Mouse (Mus musculus) MEL (cell line): ENCODE data around the gene Prps1. TPM values are rescaled to one million over a fixed set of nuclear protein-coding genes. Genes with fewer than 3 reads are reported as not detected.

ENCODE experiments used
- DNase-seq: peaks from one replicate; pipeline ENCODE4 v3.0.0; 2011; ENCODE audit warnings: low read depth, low spot score
- H3K27ac ChIP-seq: 2 replicates; pipeline ENCODE4 v1.5.1; 2012; ENCODE audit warnings: low read depth, mild to moderate bottlenecking, control low read depth, low read length, moderate library complexity; ENCODE audit not compliant: control insufficient read depth
- H3K27me3 ChIP-seq, 2 experiments: fragments of 150-350 bp in 1 of 2; sonication (generic) in 1 of 2; 2 replicates each; pipeline ENCODE4 v1.6.1; 2012; ENCODE audit warnings: low read length in 2 of 2, mild to moderate bottlenecking in 2 of 2, improper control_type of control experiment in 1 of 2, moderate library complexity in 1 of 2; ENCODE audit not compliant: insufficient read depth in 2 of 2, control insufficient read depth in 1 of 2
- H3K36me3 ChIP-seq, 2 experiments: 2 replicates each; pipeline ENCODE4 v1.6.1; 2012 to 2014; ENCODE audit warnings: low read length in 2 of 2, improper control_type of control experiment in 1 of 2, inconsistent platforms in 1 of 2, mild to moderate bottlenecking in 1 of 2; ENCODE audit not compliant: insufficient read depth in 2 of 2, control insufficient read depth in 1 of 2
- H3K4me1 ChIP-seq, 2 experiments: fragments of 150-350 bp in 1 of 2; sonication (generic) in 1 of 2; 2 replicates each; pipeline ENCODE4 v1.6.1; 2012; ENCODE audit warnings: low read length in 2 of 2, improper control_type of control experiment in 1 of 2, mild to moderate bottlenecking in 1 of 2; ENCODE audit not compliant: insufficient read depth in 2 of 2, control insufficient read depth in 1 of 2
- H3K4me3 ChIP-seq, 2 experiments: fragments of 150-350 bp in 1 of 2; sonication (generic) in 1 of 2; 2 replicates each; pipeline ENCODE4 v1.5.1; 2012; ENCODE audit warnings: low read depth in 2 of 2, low read length in 2 of 2, mild to moderate bottlenecking in 2 of 2, moderate library complexity in 2 of 2, control low read depth in 1 of 2, improper control_type of control experiment in 1 of 2; ENCODE audit not compliant: control insufficient read depth in 1 of 2, insufficient read depth in 1 of 2
- H3K79me2 ChIP-seq: 2 replicates; pipeline ENCODE4 v1.6.1; 2012; ENCODE audit warnings: mild to moderate bottlenecking, low read length, moderate library complexity; ENCODE audit not compliant: control insufficient read depth, poor library complexity, insufficient read depth
- H3K9ac ChIP-seq: 2 replicates; pipeline ENCODE4 v1.6.1; 2012; ENCODE audit warnings: low read depth, mild to moderate bottlenecking, control low read depth, low read length, moderate library complexity; ENCODE audit not compliant: control insufficient read depth, poor library complexity, severe bottlenecking
- H3K9me3 ChIP-seq: fragments of 150-350 bp; sonication (generic); replicated peaks from 2 replicates; pipeline ENCODE4 v1.6.1; 2012; ENCODE audit warnings: mild to moderate bottlenecking, low read length, improper control_type of control experiment, moderate library complexity; ENCODE audit not compliant: insufficient read depth
- CHD2 ChIP-seq: IDR thresholded peaks from 2 replicates; pipeline ENCODE4 v1.6.1; 2011; ENCODE audit warnings: low read length, improper control_type of control experiment
- CTCF ChIP-seq, 3 experiments: IDR thresholded peaks in 2 of 3; conservative IDR thresholded peaks in 1 of 3; 2 replicates each; pipeline ENCODE4 v1.5.1; 2011 to 2012; ENCODE audit warnings: low read length in 3 of 3, low read depth in 2 of 3, mild to moderate bottlenecking in 2 of 3, improper control_type of control experiment in 1 of 3, inconsistent platforms in 1 of 3, mixed read lengths in 1 of 3, moderate library complexity in 1 of 3; ENCODE audit not compliant: control insufficient read depth in 1 of 3, insufficient read depth in 1 of 3, poor library complexity in 1 of 3, severe bottlenecking in 1 of 3
- E2F4 ChIP-seq: IDR thresholded peaks from 2 replicates; pipeline ENCODE4 v1.6.1; 2011; ENCODE audit warnings: low read depth, low read length, improper control_type of control experiment, borderline replicate concordance
- ELF1 ChIP-seq: IDR thresholded peaks from 2 replicates; pipeline ENCODE4 v1.6.1; 2014; ENCODE audit warnings: low read depth, mild to moderate bottlenecking, inconsistent platforms, low read length, improper control_type of control experiment, moderate library complexity
- ETS1 ChIP-seq: IDR thresholded peaks from 2 replicates; pipeline ENCODE4 v1.6.1; 2012; ENCODE audit warnings: low read depth, mild to moderate bottlenecking, inconsistent platforms, low read length, improper control_type of control experiment, moderate library complexity
- GABPA ChIP-seq: IDR thresholded peaks from 2 replicates; pipeline ENCODE4 v1.6.1; 2012; ENCODE audit warnings: low read depth, mild to moderate bottlenecking, inconsistent platforms, low read length, improper control_type of control experiment, moderate library complexity
- HCFC1 ChIP-seq: IDR thresholded peaks from 2 replicates; pipeline ENCODE4 v1.6.1; 2012; ENCODE audit warnings: low read depth, mild to moderate bottlenecking, inconsistent platforms, low read length, improper control_type of control experiment, moderate library complexity
- KAT2A ChIP-seq: conservative IDR thresholded peaks from 2 replicates; pipeline ENCODE4 v1.6.1; 2012; ENCODE audit warnings: low read depth, low read length, improper control_type of control experiment, inconsistent platforms
- MAFK ChIP-seq: IDR thresholded peaks from 2 replicates; pipeline ENCODE4 v1.6.1; 2011; ENCODE audit warnings: low read depth, mild to moderate bottlenecking, low read length, improper control_type of control experiment, borderline replicate concordance
- MAZ ChIP-seq: IDR thresholded peaks from 2 replicates; pipeline ENCODE4 v1.6.1; 2012; ENCODE audit warnings: low read depth, mild to moderate bottlenecking, inconsistent platforms, low read length, improper control_type of control experiment
- MEF2A ChIP-seq: IDR thresholded peaks from 2 replicates; pipeline ENCODE4 v1.6.1; 2014; ENCODE audit warnings: low read depth, mild to moderate bottlenecking, inconsistent platforms, low read length, improper control_type of control experiment; ENCODE audit not compliant: poor library complexity, insufficient replicate concordance, severe bottlenecking; ENCODE audit errors: extremely low read depth
- MXI1 ChIP-seq: IDR thresholded peaks from 2 replicates; pipeline ENCODE4 v1.6.1; 2011; ENCODE audit warnings: mild to moderate bottlenecking, low read depth, low read length, improper control_type of control experiment
- MYB ChIP-seq: IDR thresholded peaks from 2 replicates; pipeline ENCODE4 v1.6.1; 2011; ENCODE audit warnings: mild to moderate bottlenecking, low read depth, low read length, improper control_type of control experiment
- NELFE ChIP-seq: IDR thresholded peaks from 2 replicates; pipeline ENCODE4 v1.6.1; 2011; ENCODE audit warnings: low read depth, low read length, improper control_type of control experiment
- NRF1 ChIP-seq: IDR thresholded peaks from 2 replicates; pipeline ENCODE4 v1.6.1; 2014; ENCODE audit warnings: low read depth, mild to moderate bottlenecking, inconsistent platforms, low read length, improper control_type of control experiment, moderate library complexity; ENCODE audit not compliant: poor library complexity, insufficient read depth, severe bottlenecking
- POLR2AphosphoS5 ChIP-seq: IDR thresholded peaks from 2 replicates; pipeline ENCODE4 v1.6.1; 2012; ENCODE audit warnings: low read depth, borderline replicate concordance, mild to moderate bottlenecking, inconsistent platforms, low read length, moderate library complexity, mixed read lengths
- RCOR1 ChIP-seq: IDR thresholded peaks from 2 replicates; pipeline ENCODE4 v1.6.1; 2012; ENCODE audit warnings: low read depth, mild to moderate bottlenecking, inconsistent platforms, low read length, improper control_type of control experiment
- SIN3A ChIP-seq: IDR thresholded peaks from 2 replicates; pipeline ENCODE4 v1.6.1; 2012; ENCODE audit warnings: low read length, improper control_type of control experiment, inconsistent platforms
- SMC3 ChIP-seq: IDR thresholded peaks from 2 replicates; pipeline ENCODE4 v1.6.1; 2011; ENCODE audit warnings: low read depth, low read length, improper control_type of control experiment
- TCF12 ChIP-seq: IDR thresholded peaks from 2 replicates; pipeline ENCODE4 v1.6.1; 2014; ENCODE audit warnings: low read depth, mild to moderate bottlenecking, inconsistent platforms, low read length, improper control_type of control experiment, moderate library complexity
- USF1 ChIP-seq: IDR thresholded peaks from 2 replicates; pipeline ENCODE4 v1.6.1; 2014; ENCODE audit warnings: low read depth, mild to moderate bottlenecking, inconsistent platforms, low read length, improper control_type of control experiment, moderate library complexity
- USF2 ChIP-seq, 2 experiments: IDR thresholded peaks; 2 replicates each; pipeline ENCODE4 v1.6.1; 2011 to 2012; ENCODE audit warnings: improper control_type of control experiment in 2 of 2, low read length in 2 of 2, borderline replicate concordance in 1 of 2, inconsistent platforms in 1 of 2, low read depth in 1 of 2, mild to moderate bottlenecking in 1 of 2; ENCODE audit not compliant: insufficient read depth in 1 of 2
- ZC3H11A ChIP-seq: IDR thresholded peaks from 2 replicates; pipeline ENCODE4 v1.6.1; 2012; ENCODE audit warnings: low read depth, mild to moderate bottlenecking, inconsistent platforms, low read length, improper control_type of control experiment
- ZKSCAN1 ChIP-seq: IDR thresholded peaks from 2 replicates; pipeline ENCODE4 v1.6.1; 2012; ENCODE audit warnings: low read depth, mild to moderate bottlenecking, inconsistent platforms, low read length, improper control_type of control experiment, moderate library complexity
- ZNF384 ChIP-seq: IDR thresholded peaks from 2 replicates; pipeline ENCODE4 v1.6.1; 2012; ENCODE audit warnings: low read depth, mild to moderate bottlenecking, inconsistent platforms, low read length, improper control_type of control experiment
- polyA plus RNA-seq, 2 experiments: library from polyadenylated mRNA; stranded (reverse) in 1 of 2; unstranded in 1 of 2; fragments of >175 nt in 1 of 2; fragments of >200 nt in 1 of 2; gene quantifications; 2 replicates each; pipeline versions ENCODE4 v1.2.1 to v1.2.4; 2012; ENCODE audit warnings: low replicate concordance in 2 of 2, low read depth in 1 of 2; ENCODE audit not compliant: insufficient read length in 2 of 2, insufficient read depth in 1 of 2, missing spikeins in 1 of 2
- total RNA-seq: library from RNA; depleted of rRNA; stranded (reverse); fragments of 300-350 nt; gene quantifications from 2 replicates; pipeline ENCODE4 v1.2.3, GENCODE M21; 2012

Gene Prps1
- total and polyA plus RNA-seq, 3 experiments, result 113 to 172 TPM; not detected in 1

DNA sequence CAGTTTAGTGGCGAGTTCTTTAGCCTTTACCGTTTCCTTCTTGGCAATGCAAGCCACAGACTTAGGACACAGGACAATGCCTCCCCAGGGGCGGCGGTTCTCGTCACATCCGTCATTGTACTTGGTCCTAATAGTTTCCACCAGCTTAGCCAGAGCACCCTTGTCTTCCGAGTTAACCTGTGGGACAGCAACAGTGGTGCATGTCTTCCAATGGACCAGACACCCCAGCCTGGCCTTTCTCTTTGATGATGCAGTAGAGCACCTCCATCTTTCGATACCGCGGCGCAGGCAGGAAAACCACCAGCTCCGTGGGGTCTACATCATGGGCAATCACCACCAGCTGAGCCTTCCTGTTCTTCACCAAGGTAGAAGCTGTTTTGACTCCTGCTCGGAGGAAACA, 10.9 kb upstream of the Prps1 start:
- Histone ChIP-seq H3K27me3 (peaks cover 6 to 22% of the 10 kb centered on the region in 2 experiments), H3K36me3 (no peaks in the 10 kb centered on the region), H3K27ac (no peak overlapping the region)
- TF ChIP-seq HCFC1, result no peak
- TF ChIP-seq ELF1, result no peak
- no peak for TF ChIP-seq KAT2A
- no peak for TF ChIP-seq MAFK
- TF ChIP-seq NRF1, result no peak
- TF ChIP-seq MAZ, result no peak
- no peak for TF ChIP-seq POLR2AphosphoS5
- no peak for TF ChIP-seq ZKSCAN1
- TF ChIP-seq CHD2, result no peak
- TF ChIP-seq ETS1, result no peak
- TF ChIP-seq CTCF (IDR thresholded peaks at IDR 0.05 in 2 of 3, conservative IDR thresholded peaks at IDR 0.05 in 1 of 3; ENCODE audit: control insufficient read depth in 1 of 3, insufficient read depth in 1 of 3, low read depth in 2 of 3, low read length in 3 of 3, poor library complexity in 1 of 3, severe bottlenecking in 1 of 3), result no peak
- no peak for TF ChIP-seq ZC3H11A
- no peak for TF ChIP-seq MEF2A
- no peak for TF ChIP-seq TCF12
- TF ChIP-seq RCOR1, result no peak
- TF ChIP-seq SMC3, result no peak
- TF ChIP-seq, all 39 proteins: peak for 0
- no peaks in the 10 kb centered on the region for H3K4me1 ChIP-seq
- H3K9ac ChIP-seq, result no peak overlapping the region
- H3K9me3 ChIP-seq, result no peaks in the 10 kb centered on the region
- no peak overlapping the region for H3K4me3 ChIP-seq
- H3K79me2 ChIP-seq, result no peaks in the 10 kb centered on the region
- DNase-seq, result no peak

DNA sequence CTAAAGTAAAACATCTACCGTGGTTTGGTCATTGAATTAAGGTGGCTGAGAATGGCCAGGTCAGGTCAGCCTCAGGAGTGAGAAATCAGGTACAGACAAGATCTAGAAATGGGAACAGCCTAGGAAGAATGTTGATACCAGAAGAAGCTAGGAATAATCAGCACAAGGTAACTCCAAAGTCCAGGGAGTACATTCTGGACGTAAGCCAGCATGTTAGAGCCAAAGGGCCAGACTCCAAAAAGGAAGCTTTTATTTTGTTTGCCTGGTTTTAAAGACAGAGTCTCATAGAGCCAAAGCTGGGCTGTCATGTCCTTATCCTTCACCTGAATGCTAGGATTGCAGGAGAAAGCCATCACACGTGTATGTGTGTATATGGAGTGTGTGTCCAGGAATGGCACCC, 6.3 kb upstream of the Prps1 start:
- no peak for DNase-seq
- Histone ChIP-seq H3K9ac (no peak overlapping the region), H3K4me3 (no peak overlapping the region), H3K27ac (no peak overlapping the region), H3K36me3 (no peaks in the 10 kb centered on the region), H3K79me2 (no peaks in the 10 kb centered on the region), H3K9me3 (no peaks in the 10 kb centered on the region), H3K4me1 (no peaks in the 10 kb centered on the region), H3K27me3 (peaks cover 1 to 7% of the 10 kb centered on the region in 2 experiments; a peak in 3 of 4 replicates)
- TF ChIP-seq MAZ, result no peak
- TF ChIP-seq ZNF384, result no peak
- no peak for TF ChIP-seq ZC3H11A
- no peak for TF ChIP-seq E2F4
- no peak for TF ChIP-seq TCF12
- no peak for TF ChIP-seq CHD2
- no peak for TF ChIP-seq MYB
- no peak for TF ChIP-seq USF2 (IDR thresholded peaks at IDR 0.05; ENCODE audit: borderline replicate concordance in 1 of 2, insufficient read depth in 1 of 2, low read depth in 1 of 2, low read length in 2 of 2)
- no peak for TF ChIP-seq ZKSCAN1
- TF ChIP-seq GABPA, result no peak
- TF ChIP-seq MEF2A, result no peak
- TF ChIP-seq MXI1, result no peak
- TF ChIP-seq ELF1, result no peak
- TF ChIP-seq NELFE, result no peak
- no peak for TF ChIP-seq SIN3A
- no peak for TF ChIP-seq USF1
